Mouse (Mus musculus) ES-Bruce4 (cell line): ENCODE data around the gene Ptprj. TPM values are rescaled to one million over a fixed set of nuclear protein-coding genes. Genes with fewer than 3 reads are reported as not detected.

Source experiments
- H3K27ac ChIP-seq: 2 replicates; pipeline ENCODE4 v1.5.1; 2012; ENCODE audit warnings: low read length, inconsistent platforms; ENCODE audit not compliant: insufficient read depth
- H3K27me3 ChIP-seq: 2 replicates; pipeline ENCODE4 v1.6.1; 2012; ENCODE audit warnings: mild to moderate bottlenecking, low read length, inconsistent platforms; ENCODE audit not compliant: control insufficient read depth, poor library complexity, insufficient read depth, severe bottlenecking
- H3K36me3 ChIP-seq: 2 replicates; pipeline ENCODE4 v1.6.1; 2012; ENCODE audit warnings: inconsistent platforms, mild to moderate bottlenecking, low read length, moderate library complexity; ENCODE audit not compliant: control insufficient read depth, poor library complexity, insufficient read depth, severe bottlenecking
- H3K4me1 ChIP-seq: one replicate; pipeline ENCODE4 v1.8.1; 2011; ENCODE audit warnings: low read length; ENCODE audit not compliant: control insufficient read depth, insufficient read depth
- H3K4me3 ChIP-seq: 2 replicates; pipeline ENCODE4 v1.5.1; 2011; ENCODE audit warnings: low read depth, mild to moderate bottlenecking, low read length
- H3K9ac ChIP-seq: 2 replicates; pipeline ENCODE4 v1.6.1; 2012; ENCODE audit warnings: low read depth, mild to moderate bottlenecking, inconsistent platforms; ENCODE audit not compliant: poor library complexity, severe bottlenecking
- H3K9me3 ChIP-seq: replicated peaks from 2 replicates; pipeline ENCODE4 v1.6.1; 2012; ENCODE audit warnings: mild to moderate bottlenecking, low read length, inconsistent platforms; ENCODE audit not compliant: control insufficient read depth, poor library complexity, insufficient read depth, severe bottlenecking
- CTCF ChIP-seq: IDR thresholded peaks from one replicate; pipeline ENCODE4 v1.8.1; 2011; ENCODE audit warnings: low read depth, low read length
- EP300 ChIP-seq: IDR thresholded peaks from 2 replicates; pipeline ENCODE4 v1.6.1; 2011; ENCODE audit warnings: low read depth, low read length; ENCODE audit not compliant: insufficient read depth
- POLR2A ChIP-seq: IDR thresholded peaks from one replicate; pipeline ENCODE4 v1.8.1; 2011; ENCODE audit warnings: low read length; ENCODE audit not compliant: insufficient read depth
- polyA plus RNA-seq: library from polyadenylated mRNA; stranded (reverse); fragments of >200 nt; gene quantifications from 2 replicates; pipeline ENCODE4 v1.2.4, GENCODE M21; 2011; ENCODE audit warnings: low read depth; ENCODE audit not compliant: missing spikeins, insufficient read depth, insufficient read length

Ptprj gene
- polyA plus RNA-seq, 1 experiment: 5.5 TPM

DNA sequence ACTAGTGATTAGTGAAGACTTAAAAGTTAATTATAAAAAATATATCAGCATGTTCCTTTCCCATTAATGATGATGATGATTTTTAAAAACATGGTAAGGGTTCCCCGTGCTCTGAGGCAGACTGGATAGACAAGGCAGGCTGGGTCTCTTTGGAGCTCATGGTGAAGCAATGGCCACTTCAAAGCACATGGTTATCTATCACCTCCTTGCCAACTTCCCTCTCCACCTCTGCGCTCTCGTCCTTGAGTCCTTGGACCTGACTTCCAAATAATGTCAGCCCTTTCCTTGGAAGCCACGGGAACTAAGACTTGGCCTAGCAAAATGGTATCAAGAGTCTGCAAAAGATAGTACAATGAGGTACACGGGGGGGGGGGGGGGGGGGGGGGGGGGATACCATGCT is 103.7 kb downstream of the Ptprj start:
- no peaks in the 10 kb centered on the region for H3K4me1 ChIP-seq
- H3K9ac ChIP-seq: no peak overlapping the region
- TF ChIP-seq CTCF (no peak), EP300 (no peak), POLR2A (no peak)
- H3K36me3 ChIP-seq: no peaks in the 10 kb centered on the region
- H3K27me3 ChIP-seq: no peaks in the 10 kb centered on the region
- no peak overlapping the region for H3K27ac ChIP-seq
- H3K4me3 ChIP-seq: no peak overlapping the region
- H3K9me3 ChIP-seq: no peaks in the 10 kb centered on the region

DNA sequence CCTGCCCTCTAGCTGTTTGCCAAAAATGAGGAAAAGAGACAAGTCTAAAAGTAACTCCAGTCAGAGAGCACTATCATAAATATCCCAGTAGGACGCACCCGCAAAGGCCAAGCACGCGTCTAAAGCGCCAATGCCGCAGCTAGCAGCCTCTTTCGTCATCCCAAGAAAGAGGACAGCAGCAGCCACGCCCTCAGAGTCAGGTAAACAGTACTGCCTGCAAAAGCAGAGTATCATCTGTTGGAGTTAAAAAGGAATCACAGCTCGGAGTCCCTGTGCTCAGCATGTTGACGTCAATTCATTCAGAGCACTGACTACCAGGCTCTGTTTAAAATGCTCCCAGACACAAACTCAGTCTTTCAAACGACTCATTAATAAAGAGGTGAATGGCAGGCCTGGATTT is 104.1 kb downstream of the Ptprj start:
- Histone ChIP-seq H3K27ac (no peak overlapping the region), H3K9ac (no peak overlapping the region), H3K36me3 (no peaks in the 10 kb centered on the region), H3K4me1 (no peaks in the 10 kb centered on the region), H3K27me3 (no peaks in the 10 kb centered on the region), H3K4me3 (peak overlapping the region; percentile 13; the same call in 1 of the 2 replicates), H3K9me3 (no peaks in the 10 kb centered on the region)
- TF ChIP-seq EP300 (no peak), CTCF (no peak), POLR2A (no peak)

DNA sequence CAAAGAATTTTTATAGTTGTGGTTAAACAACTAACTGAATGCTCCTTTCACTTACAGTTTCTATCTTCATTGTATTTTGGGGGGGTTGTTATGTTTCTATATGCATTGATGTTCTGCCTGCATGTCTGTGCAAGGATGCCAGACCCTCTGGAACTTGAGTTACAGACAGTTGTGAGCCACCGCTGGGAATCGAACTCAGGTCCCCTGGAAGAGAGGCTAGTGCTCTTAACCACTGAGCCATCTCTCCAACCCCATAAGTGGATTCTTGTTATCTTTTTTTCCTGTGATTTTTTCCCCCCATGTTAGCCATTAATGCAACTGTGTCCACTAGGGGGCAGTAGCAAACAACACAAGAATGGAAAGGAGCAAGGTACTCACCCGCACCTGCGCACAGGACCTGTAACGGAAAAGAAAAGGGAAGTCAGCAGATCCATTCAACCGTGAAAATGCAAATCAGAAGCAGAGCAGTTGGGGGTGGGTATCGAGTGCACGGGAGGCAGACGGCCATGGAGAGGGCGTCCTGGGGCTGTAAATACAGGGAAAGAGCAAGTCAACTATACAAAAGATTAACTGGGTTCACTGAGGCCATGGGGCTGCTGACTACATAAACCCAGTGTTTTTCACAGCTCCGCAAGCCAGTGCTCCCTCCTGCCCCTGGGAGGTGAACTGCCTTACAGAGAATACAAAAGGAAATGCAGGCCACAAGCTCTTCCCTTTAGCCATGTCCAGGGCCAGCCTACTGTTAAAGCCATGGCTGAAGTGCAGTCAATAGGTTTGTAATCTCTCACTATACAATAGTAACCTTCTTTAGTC is 105.6 kb downstream of the Ptprj start:
- peak; percentile 81 for TF ChIP-seq EP300
- TF ChIP-seq CTCF: peak; percentile 58
- peak; percentile 15 for TF ChIP-seq POLR2A
- H3K9me3 ChIP-seq: no peaks in the 10 kb centered on the region
- no peaks in the 10 kb centered on the region for H3K27me3 ChIP-seq
- H3K36me3 ChIP-seq: no peaks in the 10 kb centered on the region
- H3K4me3 ChIP-seq: peak overlapping the region; percentile 24
- peak overlapping the region; percentile 83 for H3K27ac ChIP-seq
- no peaks in the 10 kb centered on the region for H3K4me1 ChIP-seq
- H3K9ac ChIP-seq: peak overlapping the region; percentile 34; the same call in 1 of the 2 replicates

DNA sequence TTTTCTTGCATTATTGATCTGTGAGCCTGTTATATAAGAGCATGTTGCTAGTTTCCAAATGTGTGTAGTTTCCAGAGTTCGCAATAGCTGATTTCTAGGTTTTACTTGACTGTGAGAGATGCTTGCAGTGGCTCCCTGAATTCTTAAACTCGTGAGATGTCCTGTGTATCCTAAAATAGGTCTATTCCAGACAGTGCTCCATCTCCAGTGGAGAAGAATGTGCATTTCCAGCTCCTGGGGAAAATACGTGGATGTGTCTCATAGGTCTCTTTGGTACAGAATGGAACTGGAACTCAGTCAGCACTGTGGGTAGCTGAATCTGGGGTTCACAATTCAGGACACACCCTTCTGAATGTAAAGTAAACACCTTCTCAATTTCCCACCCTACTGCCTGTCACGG is 107.7 kb downstream of the Ptprj start:
- H3K27me3 ChIP-seq: no peaks in the 10 kb centered on the region
- no peak overlapping the region for H3K9ac ChIP-seq
- H3K36me3 ChIP-seq: no peaks in the 10 kb centered on the region
- TF ChIP-seq CTCF: no peak
- TF ChIP-seq EP300: no peak
- TF ChIP-seq POLR2A: no peak
- no peaks in the 10 kb centered on the region for H3K4me1 ChIP-seq
- no peak overlapping the region for H3K4me3 ChIP-seq
- no peaks in the 10 kb centered on the region for H3K9me3 ChIP-seq
- no peak overlapping the region for H3K27ac ChIP-seq

DNA sequence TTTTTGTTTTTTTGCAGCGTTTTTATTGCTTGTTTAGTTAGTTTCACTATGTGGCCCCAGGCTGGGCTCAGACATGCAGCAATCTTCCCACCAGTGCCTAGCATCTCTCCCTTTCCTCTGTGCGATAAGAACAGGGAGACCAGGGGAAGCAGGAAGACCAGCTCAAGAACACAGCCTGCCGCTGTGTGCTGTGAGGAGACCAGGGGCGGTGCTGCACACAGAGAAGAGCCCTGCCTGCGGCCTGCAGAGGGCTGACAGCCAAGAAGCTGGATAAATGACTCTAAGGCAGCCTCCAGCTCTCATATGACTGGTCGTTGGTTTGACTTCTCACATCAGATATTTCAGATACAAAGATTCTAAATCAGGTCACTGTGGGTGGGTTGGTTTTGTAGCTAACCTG is 110.3 kb downstream of the Ptprj start:
- Histone ChIP-seq H3K4me3 (no peak overlapping the region), H3K9ac (no peak overlapping the region), H3K9me3 (no peaks in the 10 kb centered on the region), H3K27ac (no peak overlapping the region), H3K27me3 (no peaks in the 10 kb centered on the region), H3K36me3 (no peaks in the 10 kb centered on the region), H3K4me1 (no peaks in the 10 kb centered on the region)
- TF ChIP-seq POLR2A (no peak), EP300 (no peak), CTCF (no peak)

DNA sequence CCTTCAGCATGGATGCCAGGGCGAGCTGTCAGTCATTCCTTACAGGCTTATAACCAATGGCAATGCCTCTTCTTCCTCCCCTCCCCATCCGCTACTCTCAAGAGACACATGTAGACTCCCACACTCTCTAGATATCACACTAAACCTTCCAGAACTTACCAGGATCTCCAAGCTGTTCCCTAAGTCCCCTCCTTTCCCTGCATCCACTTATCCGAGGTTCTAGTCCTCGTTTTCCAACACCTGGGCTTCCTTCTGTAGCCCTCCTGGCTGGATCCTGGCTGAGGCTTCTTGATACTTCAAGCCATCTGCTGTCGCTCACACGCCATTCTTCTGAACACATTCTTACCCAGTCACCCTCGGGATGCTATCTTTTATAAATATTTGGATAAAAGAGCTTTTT is 114.0 kb downstream of the Ptprj start:
- H3K9ac ChIP-seq: no peak overlapping the region
- H3K36me3 ChIP-seq: no peaks in the 10 kb centered on the region
- no peak overlapping the region for H3K4me3 ChIP-seq
- H3K27me3 ChIP-seq: no peaks in the 10 kb centered on the region
- TF ChIP-seq EP300: no peak
- no peak for TF ChIP-seq CTCF
- TF ChIP-seq POLR2A: no peak
- H3K4me1 ChIP-seq: no peaks in the 10 kb centered on the region
- H3K9me3 ChIP-seq: no peaks in the 10 kb centered on the region
- H3K27ac ChIP-seq: no peak overlapping the region
